Mouse (Mus musculus) heart, adult 18-20 months (tissue): Measurements from ENCODE around the gene Ecm1. TPM values are rescaled to one million over a fixed set of nuclear protein-coding genes. Genes with fewer than 3 reads are reported as not detected.

ENCODE experiments used
- DNase-seq, 2 experiments: peaks; one replicate each; pipeline ENCODE4 v3.0.0; 2021 to 2022; ENCODE audit warnings: mixed read lengths in 1 of 2
- microRNA-seq, 2 experiments: library from miRNA; unstranded; fragments of <30 nt; microRNA quantifications; one replicate each; pipeline ENCODE4 v1.2.0; 2022
- total RNA-seq, 2 experiments: library from RNA; stranded (reverse); gene quantifications; 2 replicates each; pipeline ENCODE4 v1.2.3; 2021

The Ecm1 gene
- total RNA-seq, 2 experiments from 2014 or later: 46.4 to 52.7 TPM

DNA sequence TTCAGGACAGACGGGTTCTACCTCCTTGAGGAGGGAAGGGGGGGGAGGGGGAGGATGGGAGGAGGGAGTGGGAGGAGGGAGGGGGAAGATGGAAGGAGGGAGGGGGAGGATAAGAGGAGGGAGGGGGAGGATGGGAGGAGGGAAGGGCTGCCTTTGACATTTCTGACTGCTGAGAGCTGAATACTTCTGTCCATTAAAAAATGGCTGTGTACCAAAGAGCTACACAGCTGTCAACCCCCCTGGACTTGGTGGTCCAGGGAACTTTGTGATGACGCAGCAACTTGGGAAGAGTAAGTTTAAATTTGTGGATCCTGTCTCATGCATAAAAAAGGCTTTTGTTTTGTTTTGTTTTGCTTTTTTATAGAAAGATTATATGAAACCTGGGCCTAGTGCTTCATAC is 49.4 kb downstream of the Ecm1 start:
- peak in 1 of 2 experiments; percentile 35 for DNase-seq

DNA sequence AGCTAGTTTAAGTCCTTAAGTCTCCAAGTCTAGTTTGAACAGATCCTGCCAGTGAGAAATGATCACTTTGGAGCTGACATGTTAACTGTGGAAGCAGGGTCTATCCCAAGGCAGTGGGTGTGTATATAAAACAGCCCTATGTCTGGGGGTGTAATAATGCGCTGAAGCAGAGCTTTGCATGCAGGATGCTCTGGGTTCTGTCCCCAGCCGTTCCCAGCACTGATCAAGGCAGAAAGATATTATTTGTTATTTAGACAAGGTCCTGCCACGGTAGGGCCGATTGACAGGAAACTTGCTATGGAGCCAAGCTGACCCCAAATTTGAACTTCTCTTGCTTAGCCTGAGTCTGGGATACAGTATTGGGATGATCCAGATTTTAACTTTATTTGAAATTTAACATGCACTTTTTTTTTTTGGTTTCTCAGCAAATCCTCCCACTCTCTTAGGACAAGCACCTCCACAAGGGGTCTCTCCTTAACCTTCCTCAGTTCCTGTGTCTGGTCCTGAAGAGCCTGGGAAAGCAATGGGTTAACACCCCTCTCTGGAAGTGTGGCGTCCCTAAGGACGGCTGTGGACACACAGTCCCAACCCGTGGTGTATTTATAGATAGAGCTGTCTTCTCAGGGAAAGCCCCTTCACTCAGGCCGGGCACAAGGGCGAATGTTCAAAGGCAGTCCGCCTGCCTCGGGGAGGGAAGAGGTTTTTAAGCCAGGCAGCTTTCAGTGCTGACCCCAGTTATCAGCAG is 50.0 kb downstream of the Ecm1 start:
- DNase-seq: peak; percentile 59 to 78

DNA sequence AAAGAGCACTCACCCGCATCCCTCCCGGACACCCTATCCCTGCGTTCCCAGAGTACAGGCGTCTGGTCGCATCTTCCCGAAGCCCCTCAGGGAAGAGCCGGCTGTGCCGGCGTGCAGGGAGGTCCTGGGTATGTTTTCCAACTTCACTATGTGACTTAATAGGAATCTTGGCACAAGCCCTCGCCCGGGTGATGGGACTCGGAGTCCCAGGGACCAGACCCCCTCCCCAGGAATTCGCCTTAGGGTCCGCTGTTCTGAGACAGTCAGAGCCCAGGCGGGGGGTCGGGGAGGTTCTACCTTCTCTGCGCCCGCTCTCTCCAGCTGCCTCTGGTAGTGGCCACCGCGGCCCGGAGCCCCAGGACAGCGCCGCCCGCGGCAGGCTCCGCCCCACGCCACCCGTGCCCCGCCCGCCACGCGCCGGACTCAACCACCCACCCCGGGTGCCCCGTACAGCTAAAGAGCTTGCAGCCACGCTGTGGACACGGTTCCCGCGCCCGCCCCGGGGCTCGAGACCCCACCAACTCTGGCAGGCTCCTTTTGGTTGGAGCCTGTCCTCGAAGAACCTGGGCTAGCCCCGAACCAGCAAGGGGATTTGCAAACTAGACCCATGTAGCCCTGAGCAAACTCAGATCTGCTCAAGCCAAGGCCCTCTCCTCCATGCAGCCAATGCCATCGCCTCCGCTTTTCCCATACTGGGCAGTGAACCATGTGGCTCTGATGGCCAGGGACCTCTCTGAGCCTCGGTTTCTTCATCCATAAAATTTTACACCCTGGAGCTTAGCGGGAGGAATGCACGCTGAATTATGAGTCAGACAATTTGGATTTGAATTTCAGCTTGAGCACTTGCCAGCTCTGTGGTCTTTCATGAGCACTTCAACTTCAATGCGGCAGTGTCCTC is 51.6 kb downstream of the Ecm1 start, which contains the start of gene Adamtsl4:
Adamtsl4 (minus strand) TSS at position 394 of the 898 bp plus-strand sequence.
- DNase-seq: peak; percentile 89

DNA sequence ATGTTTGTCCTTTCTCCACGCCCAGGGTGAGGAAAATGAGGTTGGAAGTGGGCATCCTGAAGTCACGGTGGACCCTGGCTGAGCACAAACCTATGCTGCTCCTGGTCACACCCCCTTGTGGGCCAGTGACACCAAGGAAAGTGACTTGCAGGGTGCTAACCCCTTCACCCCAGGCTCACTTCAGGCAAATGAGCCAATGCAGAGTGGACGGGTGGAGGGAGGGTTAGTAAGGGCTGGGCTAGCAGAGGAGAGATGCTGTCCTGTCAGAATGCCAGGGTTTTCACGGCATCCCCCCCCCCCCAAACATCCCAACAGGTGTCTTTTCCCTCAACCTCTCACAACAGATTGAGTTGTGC is 52.2 kb downstream of the Ecm1 start:
- DNase-seq: no peak

DNA sequence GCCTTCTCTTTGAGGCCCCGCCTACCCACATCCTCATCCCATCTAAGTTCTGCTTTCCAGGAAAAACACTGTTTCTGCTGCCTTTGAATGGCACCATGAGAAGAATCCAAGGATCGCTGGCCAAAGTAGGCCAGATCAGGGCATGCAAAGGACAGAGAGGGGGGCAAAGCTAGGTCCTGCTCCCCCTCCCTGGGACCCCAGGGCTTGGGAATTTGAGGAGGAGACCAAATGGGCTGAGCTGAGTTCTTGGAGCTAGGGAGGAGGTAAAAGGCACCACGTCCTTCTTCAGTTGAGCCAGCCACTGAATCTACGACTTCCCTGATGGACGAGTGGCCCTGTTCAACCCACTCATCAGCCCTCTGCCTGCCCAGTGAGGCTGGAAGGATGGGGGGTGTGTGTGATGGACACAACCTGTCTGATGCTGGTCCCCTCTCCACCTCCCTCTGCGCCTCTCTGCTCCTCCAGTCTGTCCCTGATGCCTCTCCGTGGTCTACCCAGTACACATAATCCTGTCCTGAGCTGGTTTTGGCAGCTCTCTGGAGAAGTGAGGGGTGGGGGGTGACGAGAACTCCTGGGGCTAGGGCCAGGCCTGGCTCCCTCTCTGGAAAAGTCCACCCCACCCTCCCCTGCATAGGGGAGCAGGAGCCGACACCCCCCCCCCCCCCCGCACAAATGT is 52.7 kb downstream of the Ecm1 start:
- DNase-seq: peak; percentile 42 to 55

DNA sequence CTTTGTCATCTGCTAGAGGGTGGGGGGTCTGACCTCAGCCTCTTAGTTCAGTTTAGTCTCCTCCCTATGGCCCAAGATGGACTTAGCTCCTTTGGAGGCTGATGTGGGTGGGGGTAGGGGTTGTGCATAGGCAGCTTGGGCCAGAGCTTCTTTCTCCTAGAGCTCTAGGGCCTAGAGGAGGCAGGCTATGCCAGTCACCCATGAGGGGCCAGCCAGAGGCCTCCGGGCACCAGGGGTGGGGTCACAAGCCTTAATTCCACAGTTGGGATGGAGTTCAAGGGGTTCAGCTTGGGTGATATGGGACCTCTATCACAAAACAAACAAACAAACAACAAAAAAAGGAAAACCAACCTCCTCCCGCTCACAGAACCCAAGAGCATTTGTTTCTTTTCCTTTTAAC is 53.7 kb downstream of the Ecm1 start:
- DNase-seq: no peak

DNA sequence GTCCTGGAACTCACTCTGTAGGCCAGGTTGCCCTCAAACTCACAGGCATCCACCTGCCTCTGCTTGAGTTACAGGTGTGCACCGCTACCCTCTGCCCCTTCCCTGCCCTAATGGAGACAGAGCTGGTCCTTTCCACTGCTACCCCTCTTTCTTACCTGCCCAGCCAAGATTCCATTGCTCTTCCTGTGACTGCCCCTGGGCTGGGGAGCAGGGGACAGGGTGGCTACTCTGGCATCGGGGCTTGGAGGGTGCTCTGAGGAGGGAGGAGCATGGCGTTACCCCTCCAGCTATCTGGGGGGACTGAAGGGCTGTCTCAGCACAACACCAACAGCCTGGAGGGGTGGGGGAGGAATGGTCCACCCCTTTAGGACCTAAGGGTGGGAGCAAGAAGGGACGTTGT is 54.1 kb downstream of the Ecm1 start:
- DNase-seq: peak in 1 of 2 experiments; percentile 7

DNA sequence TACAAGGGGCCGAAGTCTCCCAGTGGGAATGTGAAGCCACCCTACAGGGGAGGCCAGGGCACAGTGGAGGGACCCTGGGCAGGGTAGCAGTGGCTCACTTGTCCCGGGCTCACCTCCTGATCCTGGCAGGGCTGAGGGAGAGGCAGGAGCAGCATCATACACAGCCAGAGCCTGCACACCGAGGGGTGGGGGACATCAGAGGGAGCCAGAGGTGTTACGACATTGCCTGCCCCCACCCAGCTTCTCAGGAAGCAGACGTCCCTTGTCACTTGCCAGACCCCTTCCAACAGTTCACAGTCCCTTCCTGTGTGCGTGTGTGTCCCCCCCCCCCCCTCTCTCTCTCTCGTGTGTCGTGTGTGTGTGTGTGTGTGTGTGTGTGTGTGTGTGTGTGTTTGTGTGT is 54.5 kb downstream of the Ecm1 start:
- peak; percentile 42 to 61 for DNase-seq

Small RNA genes lying within 50 kb of the gene (microRNA-seq; reads per million reads assigned to microRNA genes)
- 0 to 0.27 reads per million in 2 experiments for gene Mir7014

Other genes starting within 250 kb of the Ecm1 start
- gene Ctsk, start 240.3 kb downstream of the Ecm1 start, total RNA-seq: 1 to 10 TPM; 5.5 to 7.4 TPM
- 10 to 100 TPM; 18.2 to 24.3 TPM for gene Ctss, start 212.8 kb downstream of the Ecm1 start, total RNA-seq
- not detected for gene Hormad1, start 179.9 kb downstream of the Ecm1 start, total RNA-seq
- gene Golph3l, start 150.6 kb downstream of the Ecm1 start, total RNA-seq: 10 to 100 TPM; 18.0 to 19.9 TPM
- gene Ensa, start 114.6 kb downstream of the Ecm1 start, total RNA-seq: 10 to 100 TPM; 74.3 to 75.2 TPM
- gene Mcl1, start 80.8 kb downstream of the Ecm1 start, total RNA-seq: 100 to 1,000 TPM; 159 to 167 TPM
- 10 to 100 TPM; 39.1 to 40.6 TPM for gene Adamtsl4, start 51.7 kb downstream of the Ecm1 start, total RNA-seq
- gene Tars2, start 20.6 kb upstream of the Ecm1 start, total RNA-seq: 10 to 100 TPM; 44.4 to 49.4 TPM
- 10 to 100 TPM; 42.5 to 44.6 TPM for gene Rprd2, start 79.3 kb upstream of the Ecm1 start, total RNA-seq
- 10 to 100 TPM; 20.5 to 22.9 TPM for gene Prpf3, start 116.3 kb upstream of the Ecm1 start, total RNA-seq
- gene Mrps21, start 131.9 kb upstream of the Ecm1 start, total RNA-seq: 100 to 1,000 TPM; 323 to 346 TPM
- gene Ciart, start 142.7 kb upstream of the Ecm1 start, total RNA-seq: 1 to 10 TPM; 5.9 TPM
- gene BC028528, start 152.4 kb upstream of the Ecm1 start, total RNA-seq: 1 to 10 TPM; 7.6 to 9.6 TPM
- gene Aph1a, start 154.4 kb upstream of the Ecm1 start, total RNA-seq: 100 to 1,000 TPM; 109 to 125 TPM
- gene Car14, start 165.1 kb upstream of the Ecm1 start, total RNA-seq: 100 to 1,000 TPM; 137 to 170 TPM
- 10 to 100 TPM; 87.2 to 89.3 TPM for gene Anp32e, start 189.7 kb upstream of the Ecm1 start, total RNA-seq